Mouse (Mus musculus) cerebellum, adult 8-10 months (tissue): ENCODE measurements around the gene Psmd14.

Source experiments
- DNase-seq: peaks from one replicate; pipeline ENCODE4 v3.0.0; 2022

Gene Psmd14

DNA sequence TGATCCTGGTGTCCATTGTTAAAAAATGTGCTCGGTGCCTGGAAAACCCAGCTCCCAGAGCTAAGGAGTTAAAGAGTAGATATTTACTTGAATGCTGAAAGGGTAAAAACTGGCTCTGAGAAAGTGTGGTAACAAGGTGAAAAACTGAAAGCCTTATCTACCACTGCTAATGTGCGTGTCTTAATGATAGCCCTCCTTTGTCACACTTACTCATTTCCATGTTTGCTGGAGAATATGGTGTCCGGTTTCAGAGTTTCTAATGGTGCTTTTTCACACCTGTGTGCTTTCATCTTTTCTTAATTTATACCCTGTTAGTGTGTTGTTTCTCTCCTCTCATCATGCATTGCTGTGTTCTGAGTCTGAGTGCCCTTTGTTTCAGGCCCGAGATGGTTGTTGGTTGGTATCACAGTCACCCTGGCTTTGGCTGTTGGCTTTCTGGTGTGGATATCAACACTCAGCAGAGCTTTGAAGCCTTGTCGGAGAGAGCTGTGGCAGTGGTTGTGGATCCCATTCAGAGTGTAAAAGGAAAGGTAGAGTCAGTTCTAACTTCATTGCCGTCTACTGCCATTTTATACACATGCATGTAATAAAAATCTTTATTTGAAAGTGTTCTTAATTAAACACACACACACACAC, 53.1 kb downstream of the Psmd14 start:
- no peak for DNase-seq

DNA sequence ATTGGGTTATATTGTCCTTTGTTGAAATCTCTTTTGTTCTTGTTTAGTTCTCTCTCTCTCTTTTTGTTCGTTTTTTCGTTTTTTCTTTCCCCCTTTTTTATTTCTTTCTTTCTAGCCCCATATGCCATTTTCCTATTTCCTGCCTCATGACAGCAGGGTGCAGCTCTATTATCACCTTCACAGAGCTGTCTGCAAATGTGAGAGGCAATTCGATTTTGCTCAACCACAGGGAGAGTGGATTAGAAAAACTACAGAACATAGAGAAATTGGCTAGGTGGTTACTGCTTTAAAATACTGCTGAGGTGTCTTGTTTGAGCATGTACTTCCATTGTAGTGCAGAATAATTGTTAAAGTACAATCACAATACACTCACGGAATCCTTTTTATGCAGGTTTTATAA, 54.0 kb downstream of the Psmd14 start:
- peak; percentile 17 for DNase-seq

DNA sequence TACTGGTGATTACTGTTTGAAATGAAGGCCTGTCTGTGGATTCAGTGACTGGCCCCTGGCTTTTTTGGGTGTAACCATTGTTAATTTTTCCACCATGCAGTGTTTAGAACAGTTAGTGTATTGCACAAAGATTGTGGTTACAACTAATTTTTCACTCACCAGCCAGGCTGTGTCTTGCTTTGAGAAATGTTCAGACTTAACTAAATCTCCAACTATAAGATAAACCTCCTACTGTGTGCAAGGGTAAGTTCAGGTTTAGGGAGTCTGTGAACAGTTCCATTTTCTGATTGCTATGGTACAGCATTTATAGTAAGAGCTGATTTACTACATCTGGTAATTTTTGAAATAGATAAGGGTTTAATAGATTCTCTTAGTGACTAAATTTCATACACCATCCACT, 69.3 kb downstream of the Psmd14 start:
- no peak for DNase-seq

DNA sequence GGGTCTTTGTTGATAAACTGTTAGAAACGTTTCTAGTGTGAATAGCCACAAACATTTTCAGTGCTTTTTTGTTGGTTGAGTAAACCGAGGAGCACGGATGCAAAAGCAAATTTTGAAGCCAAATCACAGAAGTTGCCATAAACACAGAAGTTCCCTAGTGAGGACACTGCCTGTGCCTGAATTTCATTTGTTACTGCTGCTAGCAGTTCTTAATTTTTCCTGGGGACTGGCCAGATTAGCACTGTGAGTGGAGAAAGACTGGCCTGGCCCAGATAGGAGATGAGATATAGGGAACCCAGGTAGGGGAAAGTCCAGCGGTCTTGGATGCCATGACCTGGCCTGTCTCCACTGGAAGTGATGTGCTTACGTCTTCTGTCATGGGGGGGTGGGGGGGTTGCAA, 83.5 kb downstream of the Psmd14 start:
- DNase-seq = no peak

DNA sequence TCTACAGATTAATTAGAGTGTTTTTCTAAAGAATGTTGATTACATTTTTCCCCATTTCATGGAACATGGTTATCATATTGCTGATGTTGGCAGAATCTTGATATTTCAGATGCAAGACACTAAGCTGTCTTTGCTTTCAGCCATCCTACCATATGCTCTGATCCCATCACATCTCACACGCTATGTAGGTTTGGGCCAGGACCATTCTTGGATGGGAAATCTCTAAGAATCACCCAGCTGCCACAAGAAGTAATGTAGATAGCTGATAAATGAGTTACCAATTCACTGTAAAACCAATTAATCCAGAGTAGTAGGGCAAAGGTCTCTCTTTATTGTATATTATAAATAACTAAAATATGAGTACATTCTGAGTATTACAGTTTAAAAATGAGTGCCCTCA, 86.6 kb downstream of the Psmd14 start:
- no peak for DNase-seq

DNA sequence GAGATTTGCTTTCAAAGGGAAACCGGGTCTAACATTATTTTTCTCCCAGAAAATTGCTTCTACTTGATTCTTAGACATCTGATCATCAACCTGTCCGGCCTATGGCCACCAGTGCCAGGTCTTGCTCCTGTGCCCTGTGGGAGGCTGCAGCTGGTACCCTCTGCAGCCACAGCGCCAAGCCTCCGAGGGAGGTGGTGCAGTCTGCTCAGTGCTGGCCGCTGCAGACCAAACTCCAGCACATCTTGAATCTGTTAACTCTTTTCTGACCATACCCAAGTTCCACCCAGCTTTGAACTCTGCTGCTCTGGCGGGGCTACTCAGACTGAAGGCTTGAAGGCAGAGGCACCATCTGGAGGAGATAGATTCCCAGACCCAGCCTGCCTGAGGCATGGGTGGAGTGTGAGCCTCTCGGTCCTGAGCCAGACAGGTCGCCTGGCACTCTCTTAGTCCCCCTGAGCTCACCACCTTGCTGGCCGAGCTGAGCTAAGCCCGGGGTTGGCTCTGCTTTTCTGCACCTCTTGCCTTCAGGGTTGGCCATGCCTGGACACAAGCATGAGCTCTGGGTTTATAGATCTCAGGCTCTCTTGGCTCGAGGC, 91.3 kb downstream of the Psmd14 start, which contains the start of gene Tbr1:
TSS of gene Tbr1 (plus strand) at position 275 of the 596 bp plus-strand sequence.
- peak; percentile 33 for DNase-seq

DNA sequence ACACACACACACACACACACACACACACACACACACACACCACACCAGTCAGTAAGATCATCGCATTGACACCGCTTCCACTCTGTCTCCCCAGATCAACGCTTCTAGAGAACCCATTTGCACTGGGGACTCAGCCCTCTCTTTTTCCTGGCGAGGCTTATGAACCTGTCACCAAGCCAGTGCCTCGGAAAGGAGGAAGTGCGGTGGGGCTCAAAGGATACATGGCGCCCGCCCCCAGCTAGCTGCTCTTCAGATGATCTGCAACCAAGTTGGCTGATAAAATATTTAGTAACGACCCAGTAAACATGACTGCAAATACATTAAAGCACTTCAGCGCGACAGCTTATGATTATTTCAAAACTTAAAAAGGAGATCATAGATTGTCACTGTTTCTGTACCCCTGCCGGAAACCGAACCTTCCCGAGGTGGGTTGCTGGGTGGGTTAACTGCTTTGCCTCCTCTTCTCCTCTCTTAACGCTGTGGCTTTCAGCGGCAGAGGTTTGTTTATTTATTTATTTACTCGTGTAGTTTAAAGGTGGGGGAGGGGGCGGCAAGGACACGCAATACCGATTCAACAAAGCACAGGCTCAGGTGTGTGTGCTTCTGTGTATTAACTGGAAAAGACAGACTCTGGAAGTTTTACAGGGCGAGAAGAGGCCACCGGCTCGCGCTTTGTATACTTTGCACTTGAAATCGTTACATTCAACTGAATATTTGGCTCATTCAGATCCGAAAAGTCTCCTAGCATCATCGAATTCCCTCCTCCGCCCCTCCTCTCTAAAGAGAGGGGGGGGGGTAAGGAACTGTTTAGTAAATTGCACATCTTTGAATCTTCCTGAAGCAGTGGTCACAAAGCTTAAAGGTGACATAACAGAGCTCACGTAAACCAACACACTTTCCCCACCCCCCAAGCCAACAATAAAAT, 92.2 kb downstream of the Psmd14 start:
- DNase-seq = no peak

DNA sequence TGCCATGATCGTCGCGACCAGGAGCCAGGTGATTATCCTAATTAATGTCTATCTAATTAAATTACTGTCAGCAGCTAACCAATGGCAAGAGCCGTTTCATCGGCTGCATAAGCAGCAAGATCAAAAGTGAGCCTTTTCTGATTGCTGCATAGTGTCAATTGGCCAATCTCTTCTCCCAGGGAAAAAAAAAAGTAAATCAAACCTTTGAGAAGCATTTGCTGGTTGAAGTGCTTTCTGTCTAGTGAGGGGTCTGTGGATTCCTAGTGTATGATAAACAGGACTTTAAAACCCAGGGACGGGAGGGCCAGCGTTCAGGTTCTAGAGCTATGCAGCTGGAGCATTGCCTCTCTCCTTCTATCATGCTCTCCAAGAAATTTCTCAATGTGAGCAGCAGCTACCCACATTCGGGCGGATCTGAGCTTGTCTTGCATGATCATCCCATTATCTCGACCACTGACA, 92.9 kb downstream of the Psmd14 start:
- no peak for DNase-seq

DNA sequence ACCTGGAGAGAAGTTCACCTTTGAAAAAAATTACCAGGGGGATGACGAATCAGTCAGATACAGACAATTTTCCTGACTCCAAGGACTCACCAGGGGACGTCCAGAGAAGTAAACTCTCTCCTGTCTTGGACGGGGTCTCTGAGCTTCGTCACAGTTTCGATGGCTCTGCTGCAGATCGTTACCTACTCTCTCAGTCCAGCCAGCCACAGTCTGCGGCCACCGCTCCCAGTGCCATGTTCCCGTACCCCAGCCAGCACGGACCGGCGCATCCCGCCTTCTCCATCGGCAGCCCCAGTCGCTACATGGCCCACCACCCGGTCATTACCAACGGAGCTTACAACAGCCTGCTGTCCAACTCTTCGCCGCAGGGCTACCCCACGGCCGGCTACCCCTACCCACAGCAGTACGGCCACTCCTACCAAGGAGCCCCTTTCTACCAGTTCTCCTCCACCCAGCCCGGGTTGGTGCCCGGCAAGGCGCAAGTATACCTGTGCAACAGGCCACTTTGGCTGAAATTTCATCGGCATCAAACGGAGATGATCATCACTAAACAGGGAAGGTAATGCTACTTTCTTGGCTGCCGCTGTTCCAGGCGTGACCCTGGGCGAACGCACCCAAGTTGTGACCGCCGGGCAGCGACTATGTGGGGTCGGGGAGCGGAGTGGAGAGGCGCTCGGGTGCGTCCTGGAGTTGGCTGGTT, 93.5 kb downstream of the Psmd14 start:
- no peak for DNase-seq

DNA sequence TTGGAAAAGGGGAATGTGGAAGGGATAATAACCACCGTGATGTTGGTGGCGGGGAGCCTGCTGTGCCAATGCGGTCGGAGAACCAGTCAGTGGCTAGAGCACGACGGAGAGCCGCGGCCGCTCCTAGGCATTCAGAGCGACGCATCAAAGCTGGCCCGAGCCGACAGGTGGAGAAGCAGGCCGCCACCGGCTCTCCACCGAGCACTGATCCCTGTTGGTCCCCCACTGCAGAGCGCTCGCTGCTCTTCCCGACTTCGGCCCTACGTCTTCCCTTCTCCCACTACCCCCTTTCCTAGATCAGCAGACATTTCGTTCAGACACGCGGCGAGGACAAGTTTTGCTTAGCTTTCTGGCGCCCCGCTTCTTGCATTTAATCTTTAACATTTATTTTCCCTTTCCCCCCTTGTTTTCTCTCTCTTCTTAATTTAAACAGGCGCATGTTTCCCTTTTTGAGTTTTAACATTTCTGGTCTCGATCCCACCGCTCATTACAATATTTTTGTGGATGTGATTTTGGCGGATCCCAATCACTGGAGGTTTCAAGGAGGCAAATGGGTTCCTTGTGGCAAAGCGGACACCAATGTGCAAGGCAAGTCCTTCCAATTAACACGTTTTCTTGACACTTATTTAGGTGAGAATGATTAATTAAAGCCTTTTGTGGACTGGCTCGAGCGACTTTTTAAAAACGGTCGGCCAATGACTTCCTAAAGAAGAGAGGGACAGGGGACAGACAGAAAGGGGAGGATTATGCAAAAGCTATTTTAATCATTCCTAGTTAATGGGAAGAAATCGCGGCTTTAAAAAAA, 94.2 kb downstream of the Psmd14 start:
- DNase-seq = no peak

DNA sequence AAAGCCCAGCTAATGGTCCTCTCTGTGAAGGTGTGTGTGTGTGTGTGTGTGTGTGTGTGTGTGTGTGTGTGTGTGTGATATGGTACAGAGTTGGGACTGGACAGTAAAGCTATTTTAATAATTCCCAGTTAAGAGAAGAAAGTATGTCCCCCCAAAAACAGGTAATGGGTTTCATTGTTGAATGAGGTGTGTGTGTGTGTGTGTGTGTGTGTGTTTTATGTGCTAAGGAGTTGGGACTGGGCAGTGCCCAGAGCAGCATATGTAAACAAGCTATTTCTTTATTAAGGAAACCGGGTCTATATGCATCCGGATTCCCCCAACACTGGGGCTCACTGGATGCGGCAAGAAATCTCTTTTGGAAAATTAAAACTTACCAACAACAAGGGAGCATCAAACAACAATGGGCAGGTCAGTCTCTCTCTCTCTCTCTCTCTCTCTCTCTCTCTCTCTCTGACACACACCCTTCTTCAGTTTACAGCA, 94.9 kb downstream of the Psmd14 start:
- no peak for DNase-seq

DNA sequence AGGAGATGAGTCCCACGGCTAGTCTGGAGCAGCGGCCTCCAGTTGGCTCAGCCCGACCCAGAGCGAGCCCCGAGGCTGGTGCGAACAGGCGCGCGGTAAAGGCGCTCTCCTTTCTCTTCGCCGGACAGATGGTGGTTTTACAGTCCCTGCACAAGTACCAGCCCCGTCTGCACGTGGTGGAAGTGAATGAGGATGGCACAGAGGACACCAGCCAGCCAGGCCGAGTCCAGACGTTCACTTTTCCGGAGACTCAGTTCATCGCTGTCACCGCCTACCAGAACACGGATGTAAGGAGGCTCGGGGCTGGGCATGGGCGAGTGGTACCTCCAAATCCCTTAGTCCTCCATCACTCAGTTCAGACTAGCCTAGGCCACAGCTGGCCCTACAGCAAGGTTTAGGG, 95.7 kb downstream of the Psmd14 start:
- no peak for DNase-seq

DNA sequence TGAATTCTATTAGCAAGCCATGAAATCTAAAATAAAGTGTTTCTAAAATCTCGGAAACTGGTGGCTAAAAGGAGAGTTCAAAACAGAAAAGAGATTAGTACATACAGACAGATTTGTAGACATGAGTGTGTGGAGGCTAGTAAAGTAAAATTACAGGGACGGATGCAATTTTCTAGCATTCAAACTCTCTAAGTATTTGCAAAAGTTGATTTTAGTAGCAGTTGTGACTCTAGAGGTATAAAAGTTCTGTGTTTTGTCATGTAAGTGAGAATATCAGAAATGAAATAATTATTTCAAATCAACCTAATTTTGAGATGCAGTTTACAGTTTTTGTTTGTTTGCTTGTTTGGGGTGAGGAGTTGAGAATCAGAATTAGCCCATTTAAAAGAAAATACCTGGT, 96.3 kb downstream of the Psmd14 start:
- DNase-seq = no peak

DNA sequence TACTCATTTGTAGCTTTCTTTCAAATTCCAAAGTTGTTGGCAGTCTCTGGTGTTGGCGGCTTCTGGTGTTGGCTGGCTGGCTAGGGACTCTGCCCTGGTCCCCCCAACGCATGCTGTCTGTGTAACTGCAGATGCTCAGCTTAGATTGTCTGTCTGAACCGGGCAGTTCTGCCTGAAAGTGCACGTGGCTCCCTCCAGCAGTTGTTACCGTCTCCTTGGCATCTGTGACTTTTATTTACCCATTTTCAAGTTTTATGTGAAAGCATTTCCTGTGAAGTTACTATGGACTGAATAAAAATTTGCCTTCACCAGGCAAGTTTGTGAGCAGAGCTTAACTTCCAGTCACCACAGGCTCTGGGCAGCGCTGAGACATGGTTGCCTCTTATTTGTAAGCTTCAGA, 97.3 kb downstream of the Psmd14 start:
- DNase-seq = no peak

DNA sequence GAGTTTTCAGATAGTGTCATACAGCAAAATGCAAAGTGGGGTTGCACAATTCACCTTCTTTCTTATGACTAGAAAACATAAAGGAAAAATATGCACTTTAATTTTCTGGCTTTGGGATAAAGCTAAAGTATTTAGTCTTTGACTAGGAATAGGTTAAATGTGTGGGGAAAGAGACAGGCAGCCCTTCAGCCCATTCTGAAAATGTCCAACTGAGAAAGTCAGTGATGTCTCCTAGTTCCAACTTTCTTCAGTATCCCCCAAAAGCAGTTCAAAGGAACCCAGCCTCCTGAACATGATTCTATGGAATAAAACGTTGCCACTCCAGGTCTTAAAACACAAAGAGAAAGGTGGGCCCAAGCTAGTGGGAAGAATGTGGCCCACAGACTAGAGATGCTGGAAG, 97.9 kb downstream of the Psmd14 start:
- no peak for DNase-seq

DNA sequence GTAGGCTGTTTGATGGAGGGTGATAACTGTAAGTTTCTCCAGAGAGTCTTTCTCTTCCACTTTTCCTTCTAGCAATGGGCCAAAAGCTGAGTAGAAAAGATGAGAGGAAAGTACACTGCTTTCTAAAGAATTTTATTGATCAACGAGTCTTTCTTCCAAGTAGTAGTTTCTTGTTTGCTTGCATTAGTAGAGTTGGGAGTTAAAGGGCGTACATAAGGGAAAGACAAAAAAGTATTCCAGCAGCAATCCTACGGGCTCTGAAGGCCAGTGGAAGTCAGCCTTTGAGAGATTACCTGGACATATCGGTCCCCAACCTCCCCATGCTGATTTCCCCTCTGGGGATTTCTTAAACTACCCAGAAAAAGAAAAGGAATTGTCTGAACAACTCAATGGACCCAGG, 99.3 kb downstream of the Psmd14 start:
- no peak for DNase-seq

DNA sequence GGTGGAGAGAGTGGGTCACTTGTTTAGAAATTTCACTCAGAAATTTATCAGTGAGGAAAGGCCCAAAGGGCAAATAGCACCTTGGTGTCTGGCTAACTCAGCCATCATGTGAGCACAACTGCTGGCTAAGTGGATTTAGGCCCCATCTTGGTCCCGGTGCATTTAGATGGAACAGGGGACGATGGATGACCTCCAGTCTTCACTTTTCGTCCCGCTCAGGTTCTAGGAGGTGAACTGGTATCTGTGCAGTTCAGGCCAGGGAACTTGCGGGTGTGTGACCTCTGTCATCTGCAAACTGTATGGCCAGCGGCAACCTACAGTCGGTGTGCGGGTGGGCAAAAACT, 99.6 kb downstream of the Psmd14 start:
- no peak for DNase-seq

DNA sequence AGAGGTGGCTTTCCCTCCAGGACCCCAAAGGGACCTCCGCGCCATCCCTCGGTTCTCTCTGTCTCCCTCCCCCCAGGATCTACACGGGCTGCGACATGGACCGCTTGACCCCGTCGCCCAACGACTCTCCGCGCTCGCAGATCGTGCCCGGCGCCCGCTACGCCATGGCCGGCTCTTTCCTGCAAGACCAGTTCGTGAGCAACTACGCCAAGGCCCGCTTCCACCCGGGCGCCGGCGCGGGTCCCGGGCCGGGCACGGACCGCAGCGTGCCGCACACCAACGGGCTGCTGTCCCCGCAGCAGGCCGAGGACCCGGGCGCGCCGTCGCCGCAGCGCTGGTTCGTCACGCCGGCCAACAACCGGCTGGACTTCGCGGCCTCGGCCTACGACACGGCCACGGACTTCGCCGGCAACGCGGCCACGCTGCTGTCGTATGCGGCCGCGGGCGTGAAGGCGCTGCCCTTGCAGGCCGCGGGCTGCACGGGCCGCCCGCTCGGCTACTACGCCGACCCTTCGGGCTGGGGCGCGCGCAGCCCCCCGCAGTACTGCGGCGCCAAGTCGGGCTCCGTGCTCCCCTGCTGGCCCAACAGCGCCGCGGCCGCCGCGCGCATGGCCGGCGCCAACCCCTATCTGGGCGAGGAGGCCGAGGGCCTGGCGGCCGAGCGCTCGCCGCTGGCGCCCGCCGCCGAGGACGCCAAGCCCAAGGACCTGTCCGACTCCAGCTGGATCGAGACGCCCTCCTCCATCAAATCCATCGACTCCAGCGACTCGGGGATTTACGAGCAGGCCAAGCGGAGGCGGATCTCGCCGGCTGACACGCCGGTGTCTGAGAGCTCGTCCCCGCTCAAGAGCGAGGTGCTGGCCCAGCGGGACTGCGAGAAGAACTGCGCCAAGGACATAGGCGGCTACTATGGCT, 100.3 kb downstream of the Psmd14 start:
- DNase-seq = no peak

DNA sequence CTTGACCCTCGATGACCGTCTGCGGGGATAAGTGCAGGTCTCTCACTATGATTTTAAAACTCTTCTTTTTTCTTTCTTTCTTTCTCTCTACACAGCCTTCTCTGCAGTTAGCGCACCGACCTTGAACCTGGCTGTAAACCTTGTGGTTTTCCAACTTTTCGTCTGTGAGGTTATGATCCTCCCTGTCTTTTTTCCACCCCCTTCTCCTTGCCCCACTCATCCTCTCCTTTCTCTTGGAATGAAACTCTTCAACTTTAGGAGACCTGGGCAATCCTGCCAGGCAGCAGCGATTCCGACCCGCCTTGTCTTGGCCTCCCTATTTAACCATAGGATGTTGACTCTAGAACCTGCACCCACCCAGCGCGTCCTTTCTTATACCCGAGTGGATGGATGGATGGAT, 101.0 kb downstream of the Psmd14 start:
- no peak for DNase-seq

DNA sequence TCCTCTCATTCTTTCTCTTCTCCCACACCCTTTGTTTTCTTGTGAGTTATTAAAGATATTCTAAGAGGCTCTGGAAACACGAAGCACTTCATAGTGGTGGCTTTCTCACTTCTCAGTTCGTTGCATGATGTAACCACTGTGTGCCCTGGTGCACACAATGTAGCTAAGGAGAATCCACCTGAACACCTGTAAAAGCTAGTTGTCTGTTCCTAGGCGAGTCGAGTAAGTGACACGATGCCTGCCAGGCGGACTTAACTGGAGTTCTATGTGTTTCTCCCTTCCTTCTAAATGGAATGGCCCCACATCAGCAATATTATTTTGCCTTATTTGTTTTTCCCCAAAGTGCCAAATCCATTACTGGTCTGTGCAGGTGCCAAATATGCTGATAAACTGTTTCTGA, 101.6 kb downstream of the Psmd14 start:
- DNase-seq = no peak

DNA sequence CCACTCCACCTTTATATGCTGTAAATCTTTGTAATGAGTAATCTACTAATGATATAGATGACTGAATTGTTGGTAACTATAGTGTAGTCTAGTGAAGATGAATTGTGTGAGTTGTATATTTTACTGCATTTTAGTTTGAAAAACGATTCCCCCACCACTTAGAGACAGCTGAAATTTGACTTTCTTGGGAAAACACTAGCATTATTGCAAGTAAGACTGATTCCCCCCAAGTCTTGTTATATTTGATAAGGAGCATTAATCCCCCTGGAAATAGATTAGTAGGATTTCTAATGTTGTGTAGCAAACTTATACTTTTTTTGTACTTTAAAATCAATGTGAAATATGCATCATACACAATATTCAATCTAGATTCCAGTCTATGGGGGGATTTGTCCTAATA, 102.0 kb downstream of the Psmd14 start:
- no peak for DNase-seq
